Mouse (Mus musculus): ENCODE data around the gene Lrrc17.

- TF ChIP-seq CTCF (IDR thresholded peaks at IDR 0.05; ENCODE audit: low read depth, low read length) (no peak), TAL1 (conservative IDR thresholded peaks at IDR 0.05; ENCODE audit: low read depth, low read length) (no peak), GATA1 (IDR thresholded peaks at IDR 0.05; ENCODE audit: borderline replicate concordance, low read length) (no peak)
Measured at GRCm38 (mm10) chr5:21556502-21556901, 13.1 kb downstream of the Lrrc17 start.

All from G1E (cell line).